Mouse (Mus musculus) lung, postnatal 36 days (tissue): ENCODE measurements around the gene Egfl7.

ENCODE experiments used
- DNase-seq: peaks from one replicate; pipeline ENCODE4 v3.0.0; 2022; ENCODE audit warnings: mixed read lengths

Gene Egfl7

GRCm38 (mm10) chr2:26594461-26594933 is 14.7 kb downstream of the Egfl7 start:
- no peak for DNase-seq

- no peak for DNase-seq
Measured at GRCm38 (mm10) chr2:26594934-26595724, 15.3 kb downstream of the Egfl7 start.

GRCm38 (mm10) chr2:26595725-26596435 is 16.1 kb downstream of the Egfl7 start:
- DNase-seq: no peak

DNA sequence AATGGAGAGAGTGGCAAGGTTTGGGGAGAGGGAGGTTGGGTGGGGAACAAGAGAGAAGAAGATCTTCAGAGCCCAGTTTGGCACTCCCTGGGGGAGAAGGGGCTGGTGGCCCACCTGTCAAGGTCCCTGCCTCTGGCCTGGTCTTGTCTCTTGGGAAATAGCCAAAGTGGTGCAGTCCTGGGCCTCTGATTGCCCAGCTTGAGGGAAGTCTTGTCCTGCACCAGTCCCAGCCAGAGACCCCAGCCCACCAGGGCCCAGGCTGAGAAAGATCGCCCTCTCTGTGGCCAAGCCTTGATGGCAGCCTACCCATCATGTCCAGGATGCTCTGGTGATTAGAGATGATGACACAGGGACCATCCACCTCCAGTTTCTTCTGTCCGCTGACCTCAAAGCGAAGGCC is 17.1 kb downstream of the Egfl7 start:
- no peak for DNase-seq

DNA sequence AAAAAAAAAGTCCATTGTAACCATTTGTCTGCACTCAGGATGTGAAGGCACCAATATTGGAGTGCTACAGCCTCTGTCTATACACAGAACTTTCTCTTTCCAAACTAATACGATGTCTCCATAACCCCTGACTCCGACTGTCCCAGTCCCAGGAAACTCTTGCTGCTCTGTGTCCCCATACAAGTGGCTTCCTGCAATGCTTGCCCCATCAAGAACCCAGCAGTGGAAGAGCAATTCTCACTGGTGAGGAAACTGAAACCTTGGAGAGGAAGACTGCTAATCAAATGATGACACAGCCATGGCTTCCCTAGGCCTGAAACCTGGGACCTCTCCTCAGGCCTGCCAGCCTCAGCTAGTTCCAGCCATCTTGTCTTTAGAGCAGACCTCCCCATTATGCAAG is 18.0 kb downstream of the Egfl7 start:
- no peak for DNase-seq

- DNase-seq: no peak
Measured at GRCm38 (mm10) chr2:26598462-26598861, 18.6 kb downstream of the Egfl7 start.

DNA sequence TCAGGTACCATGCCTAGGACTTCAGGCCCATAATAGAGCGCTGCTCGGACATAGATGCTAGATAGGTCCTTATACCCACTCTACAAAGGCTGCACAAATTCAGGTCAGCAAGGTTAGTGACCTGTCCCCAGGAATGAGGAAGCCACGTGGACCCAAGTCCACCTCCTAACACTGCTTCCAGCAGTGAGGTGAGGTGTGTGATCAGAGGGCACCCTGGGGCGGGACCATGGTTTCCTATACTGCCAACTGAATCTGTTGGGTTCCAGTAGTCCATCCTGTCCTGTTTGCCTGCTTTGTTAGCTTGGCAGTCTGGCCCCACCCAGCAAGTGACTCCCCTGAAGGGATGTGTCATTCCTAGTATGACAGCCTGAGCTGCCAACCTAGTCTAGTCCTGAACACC is 20.2 kb downstream of the Egfl7 start:
- DNase-seq: no peak

DNA sequence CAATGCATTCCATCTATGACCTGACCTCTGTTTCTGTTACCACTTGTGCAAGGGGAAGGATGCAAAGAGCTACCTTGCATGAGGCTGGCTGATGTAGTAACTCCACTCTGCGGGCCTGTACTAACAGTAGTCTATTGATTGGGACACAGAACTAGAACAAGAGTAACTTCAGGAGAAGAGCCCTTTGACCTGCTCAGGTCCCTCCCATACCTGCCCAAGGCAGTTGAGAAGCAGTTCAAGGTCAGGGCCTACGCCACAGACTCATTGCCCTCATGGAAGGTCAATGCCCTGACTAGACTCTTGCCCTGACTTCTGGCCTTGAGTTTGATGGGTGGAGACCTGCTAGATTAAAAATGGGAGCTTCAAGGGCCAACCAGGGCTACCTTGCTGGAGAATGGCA is 20.9 kb downstream of the Egfl7 start:
- no peak for DNase-seq

DNA sequence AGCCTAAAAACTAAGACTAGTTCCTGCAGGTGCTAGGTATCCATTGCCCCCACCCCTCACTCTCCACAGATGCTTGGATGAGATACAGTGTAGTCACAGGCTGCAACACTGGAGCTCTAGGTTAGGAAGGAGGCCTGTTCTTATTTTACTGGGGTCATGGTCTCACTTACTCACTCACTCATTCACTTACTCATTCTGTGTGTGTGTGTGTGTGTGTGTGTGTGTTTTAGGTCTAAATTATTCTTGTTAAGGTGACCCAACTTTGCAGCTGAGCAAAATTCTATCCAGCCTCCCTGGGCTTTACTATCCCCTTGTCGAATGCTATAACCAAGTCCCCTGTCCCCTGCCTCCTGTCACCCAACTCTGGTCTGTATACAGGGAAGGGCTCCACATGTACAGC is 21.8 kb downstream of the Egfl7 start:
- DNase-seq: no peak

GRCm38 (mm10) chr2:26602631-26603030 is 22.8 kb downstream of the Egfl7 start:
- no peak for DNase-seq

- no peak for DNase-seq
Measured at GRCm38 (mm10) chr2:26603159-26603558, 23.3 kb downstream of the Egfl7 start.

- peak; percentile 93 for DNase-seq
Measured at GRCm38 (mm10) chr2:26603720-26604671, 24.2 kb downstream of the Egfl7 start, which contains the start of gene Agpat2. TSS of gene Agpat2 (minus strand) at chr2:26604417.

DNA sequence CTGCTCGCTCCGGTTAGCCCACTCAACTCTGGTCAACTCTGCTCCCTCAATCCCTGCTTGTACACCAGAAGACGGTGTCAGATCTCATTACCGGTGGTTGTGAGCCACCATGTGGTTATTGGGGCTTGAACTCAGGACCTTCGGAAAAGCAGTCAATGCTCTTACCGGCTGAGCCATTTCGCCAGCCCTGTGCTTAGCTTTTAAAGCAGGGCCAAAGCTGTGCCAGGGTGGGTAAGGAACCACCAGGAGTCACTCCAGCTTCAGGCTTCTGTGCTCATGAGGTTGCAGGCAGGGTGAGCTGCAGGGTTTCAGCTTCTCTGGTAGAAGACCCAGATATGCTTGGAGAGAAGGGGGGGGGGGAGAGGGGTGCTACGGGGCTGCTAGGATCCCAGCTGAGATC is 25.5 kb downstream of the Egfl7 start:
- no peak for DNase-seq

DNA sequence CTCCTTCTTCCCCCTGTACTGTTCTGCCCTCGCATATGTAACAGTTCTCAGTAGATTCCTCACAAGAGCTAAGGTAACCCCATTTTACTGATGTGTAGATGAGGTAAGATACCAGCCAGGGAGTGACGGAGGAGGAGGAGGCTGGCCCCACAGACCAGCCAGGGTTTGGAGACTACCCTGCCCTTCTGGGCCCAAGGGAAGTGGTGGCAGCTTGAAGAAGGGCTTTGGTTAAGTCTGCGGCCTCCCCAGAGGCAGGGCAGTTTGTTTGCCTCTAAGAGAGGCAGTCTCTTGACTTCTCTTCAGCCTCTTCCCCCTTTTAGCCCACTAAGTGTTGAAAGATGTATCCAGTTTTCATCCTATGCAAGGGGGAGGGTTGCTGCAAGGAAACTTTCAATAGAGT is 26.8 kb downstream of the Egfl7 start:
- no peak for DNase-seq

DNA sequence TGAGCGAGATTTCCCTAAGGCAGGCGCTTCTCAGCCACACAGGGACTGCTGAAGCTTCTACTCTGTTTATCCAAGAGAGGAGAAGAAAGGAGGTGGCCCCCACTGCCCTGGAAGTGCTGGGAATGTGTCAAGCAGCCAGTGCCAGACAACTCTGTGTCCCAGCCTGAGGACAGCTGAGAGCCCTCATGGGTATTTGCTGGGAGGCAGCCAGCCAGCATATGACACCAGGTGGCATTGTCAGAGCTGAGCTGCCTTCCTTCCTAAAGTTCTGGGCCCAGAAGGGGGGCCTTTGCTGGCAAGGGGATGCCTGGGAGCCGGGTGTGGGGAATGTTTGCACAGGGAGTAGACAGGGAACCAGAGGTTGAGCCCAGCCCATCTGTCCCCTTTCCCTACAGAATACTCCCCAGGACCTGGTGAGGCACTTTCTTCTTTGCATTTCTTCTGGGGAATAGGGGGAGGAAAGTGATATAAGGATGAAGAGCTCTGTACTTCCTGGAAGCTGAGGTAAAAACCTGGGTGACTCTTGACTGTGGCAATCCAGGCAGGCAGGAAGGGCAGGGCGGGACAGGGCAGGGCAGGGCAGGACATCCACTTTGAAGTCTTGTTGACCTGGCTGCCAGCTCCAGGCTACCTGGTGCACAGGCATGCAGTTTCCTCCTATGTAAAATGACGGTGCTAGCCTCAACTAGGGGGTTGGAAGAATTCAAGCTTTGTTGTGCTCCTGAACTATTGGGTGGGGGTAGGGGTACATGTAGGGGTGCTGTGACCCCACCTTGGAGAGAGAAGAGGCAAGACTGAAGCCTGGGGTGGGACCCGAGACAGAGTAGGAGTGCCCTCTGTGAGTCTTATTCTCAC is 27.5 kb downstream of the Egfl7 start:
- peak; percentile 79 for DNase-seq

DNA sequence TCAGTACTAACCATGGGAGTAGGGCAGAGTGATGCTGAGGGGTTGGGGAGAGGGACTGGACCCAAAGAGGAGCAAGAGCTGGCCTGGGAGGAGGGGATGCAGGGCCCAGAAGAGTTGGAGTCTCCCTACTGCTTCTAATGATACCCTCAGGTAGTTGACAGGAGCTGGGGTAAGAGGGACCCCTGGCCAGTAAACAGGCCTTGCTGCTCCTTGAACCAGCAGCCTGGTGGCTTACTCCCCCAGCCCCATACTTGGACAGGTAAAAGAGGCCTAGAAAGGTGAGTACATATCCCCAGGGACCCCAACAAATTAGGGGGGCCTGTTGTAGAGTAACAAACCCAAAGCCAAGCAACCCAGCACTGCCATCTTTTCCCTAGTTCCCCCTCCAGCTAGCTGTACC is 29.0 kb downstream of the Egfl7 start:
- DNase-seq: no peak

GRCm38 (mm10) chr2:26609261-26609661 is 29.4 kb downstream of the Egfl7 start:
- DNase-seq: no peak

DNA sequence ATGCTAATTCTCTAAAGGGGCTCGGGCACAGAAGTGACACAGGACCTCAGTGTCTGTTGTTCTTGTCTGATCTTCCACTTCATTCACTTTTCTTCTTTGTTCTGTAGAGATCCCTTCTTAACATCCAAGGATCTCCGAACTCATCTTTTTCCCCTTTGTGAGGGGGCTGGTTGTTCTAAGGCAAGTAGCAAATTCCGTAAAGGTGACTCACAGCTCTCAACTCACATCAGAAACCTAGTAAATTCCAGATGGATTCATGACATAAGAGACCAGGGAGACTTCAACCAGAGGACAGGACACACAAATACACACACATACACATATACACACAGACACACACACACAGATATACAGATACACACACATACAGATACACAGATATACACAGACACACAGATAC is 30.7 kb downstream of the Egfl7 start:
- no peak for DNase-seq

GRCm38 (mm10) chr2:26611054-26611453 is 31.2 kb downstream of the Egfl7 start:
- no peak for DNase-seq

DNA sequence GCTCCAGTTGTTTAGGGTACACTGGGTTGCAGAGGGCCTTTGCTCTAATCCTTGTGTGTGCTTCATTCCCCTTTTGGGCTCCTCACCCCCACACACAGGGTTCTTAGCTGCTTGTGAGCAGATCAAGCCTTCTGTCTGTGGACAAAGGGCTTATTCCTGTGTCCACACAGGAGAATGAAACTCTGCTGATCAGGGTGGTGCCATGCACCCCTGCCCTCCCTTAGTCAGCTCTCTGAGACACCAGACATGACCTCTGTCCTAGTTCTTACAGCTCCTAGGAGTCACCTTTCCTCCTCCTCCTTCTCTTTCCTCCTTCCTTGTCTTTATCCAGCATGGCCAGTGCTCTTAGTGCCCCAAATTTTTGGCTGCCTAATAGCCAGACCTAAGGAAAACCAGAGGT is 32.1 kb downstream of the Egfl7 start:
- no peak for DNase-seq

DNA sequence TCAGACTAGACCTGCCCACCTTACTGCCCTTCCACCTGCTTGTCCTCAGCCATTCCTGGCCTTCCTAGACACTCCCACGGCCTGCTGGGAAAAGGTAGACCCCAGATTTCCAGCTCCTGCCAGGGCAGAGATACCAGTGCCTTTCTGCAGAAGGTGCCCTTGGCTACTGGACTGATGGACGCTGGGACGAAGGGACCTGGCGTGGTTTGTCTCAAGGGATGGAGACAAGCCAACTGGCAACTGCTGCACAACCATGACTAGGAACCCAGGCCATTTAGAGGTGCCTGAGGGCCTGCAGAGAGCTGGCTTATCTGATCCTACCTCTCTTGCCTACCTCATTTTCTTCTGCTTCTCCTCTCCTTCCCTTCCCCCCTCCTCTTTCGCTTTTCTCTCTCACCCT is 35.1 kb downstream of the Egfl7 start:
- no peak for DNase-seq

- DNase-seq: no peak
Measured at GRCm38 (mm10) chr2:26615459-26616124, 35.8 kb downstream of the Egfl7 start.
